Mouse (Mus musculus): Measurements from ENCODE around the gene Slc2a3. TPM values are rescaled to one million over a fixed set of nuclear protein-coding genes. Genes with fewer than 3 reads are reported as not detected.
A peak's percentile ranks its signal among the peaks of the same experiment; 100 is the strongest.
"Not testable (repeated sequence)": the region's sequence is repeated elsewhere in the genome, so short reads cannot be mapped to it uniquely, and the experiment has no call there.

Slc2a3 gene
- polyA plus RNA-seq, 1 experiment, result 291 TPM

- no peaks in the 10 kb centered on the region for H3K36me3 ChIP-seq (replicated peaks; ENCODE audit: low read length)
- H3K9me3 ChIP-seq, result no peaks in the 10 kb centered on the region
- TF ChIP-seq FLI1 (IDR thresholded peaks at IDR 0.05; ENCODE audit: low read length), result no peak
- peak; percentile 76; the same call in 2 of the 3 replicates for TF ChIP-seq GATA1 (IDR thresholded peaks at IDR 0.05; ENCODE audit: borderline replicate concordance, low read length)
- H3K4me3 ChIP-seq (replicated peaks), result peak overlapping the region; percentile 80
- H3K27me3 ChIP-seq (replicated peaks), result no peaks in the 10 kb centered on the region
- peaks cover 87% of the 10 kb centered on the region for H3K4me1 ChIP-seq
Measured at GRCm38 (mm10) chr6:122758732-122759131, 42.7 kb downstream of the Slc2a3 start.

GRCm38 (mm10) chr6:122755913-122756312 lies 45.5 kb downstream of the Slc2a3 start:
- Histone ChIP-seq H3K9me3 (no peaks in the 10 kb centered on the region), H3K4me3 (replicated peaks) (no peak overlapping the region), H3K4me1 (peaks cover 62% of the 10 kb centered on the region), H3K36me3 (replicated peaks; ENCODE audit: low read length) (no peaks in the 10 kb centered on the region), H3K27me3 (replicated peaks) (no peaks in the 10 kb centered on the region)
- TF ChIP-seq FLI1 (IDR thresholded peaks at IDR 0.05; ENCODE audit: low read length) (no peak), GATA1 (IDR thresholded peaks at IDR 0.05; ENCODE audit: borderline replicate concordance, low read length) (no peak)

- TF ChIP-seq FLI1 (IDR thresholded peaks at IDR 0.05; ENCODE audit: low read length) (no peak), GATA1 (IDR thresholded peaks at IDR 0.05; ENCODE audit: borderline replicate concordance, low read length) (no peak)
- no peaks in the 10 kb centered on the region for H3K9me3 ChIP-seq
- H3K4me3 ChIP-seq (replicated peaks), result no peak overlapping the region
- H3K27me3 ChIP-seq (replicated peaks), result no peaks in the 10 kb centered on the region
- no peaks in the 10 kb centered on the region for H3K36me3 ChIP-seq (replicated peaks; ENCODE audit: low read length)
- peaks cover 35% of the 10 kb centered on the region for H3K4me1 ChIP-seq
Measured at GRCm38 (mm10) chr6:122750579-122750978, 50.9 kb downstream of the Slc2a3 start.

GRCm38 (mm10) chr6:122744505-122745249 lies 56.8 kb downstream of the Slc2a3 start:
- TF ChIP-seq FLI1 (IDR thresholded peaks at IDR 0.05; ENCODE audit: low read length), result no peak
- no peak for TF ChIP-seq GATA1 (IDR thresholded peaks at IDR 0.05; ENCODE audit: borderline replicate concordance, low read length)
- Histone ChIP-seq H3K4me3 (replicated peaks) (peak overlapping the region; percentile 74), H3K27me3 (replicated peaks) (no peaks in the 10 kb centered on the region), H3K36me3 (replicated peaks; ENCODE audit: low read length) (peaks cover 22% of the 10 kb centered on the region), H3K9me3 (no peaks in the 10 kb centered on the region), H3K4me1 (peaks cover 60% of the 10 kb centered on the region)

GRCm38 (mm10) chr6:122743353-122743752 lies 58.1 kb downstream of the Slc2a3 start:
- H3K4me1 ChIP-seq, result peaks cover 70% of the 10 kb centered on the region
- H3K36me3 ChIP-seq (replicated peaks; ENCODE audit: low read length), result peaks cover 34% of the 10 kb centered on the region
- H3K27me3 ChIP-seq (replicated peaks), result no peaks in the 10 kb centered on the region
- peak overlapping the region; percentile 92 for H3K4me3 ChIP-seq (replicated peaks)
- H3K9me3 ChIP-seq, result no peaks in the 10 kb centered on the region
- TF ChIP-seq GATA1 (IDR thresholded peaks at IDR 0.05; ENCODE audit: borderline replicate concordance, low read length) (no peak), FLI1 (IDR thresholded peaks at IDR 0.05; ENCODE audit: low read length) (no peak)

GRCm38 (mm10) chr6:122742228-122742899 lies 59.1 kb downstream of the Slc2a3 start:
- Histone ChIP-seq H3K4me1 (peaks cover 73% of the 10 kb centered on the region), H3K9me3 (no peaks in the 10 kb centered on the region), H3K27me3 (replicated peaks) (no peaks in the 10 kb centered on the region), H3K36me3 (replicated peaks; ENCODE audit: low read length) (peaks cover 44% of the 10 kb centered on the region), H3K4me3 (replicated peaks) (peak overlapping the region; percentile 92)
- no peak for TF ChIP-seq FLI1 (IDR thresholded peaks at IDR 0.05; ENCODE audit: low read length)
- TF ChIP-seq GATA1 (IDR thresholded peaks at IDR 0.05; ENCODE audit: borderline replicate concordance, low read length), result no peak

- peaks cover 75% of the 10 kb centered on the region for H3K4me1 ChIP-seq
- no peaks in the 10 kb centered on the region for H3K9me3 ChIP-seq
- H3K36me3 ChIP-seq (replicated peaks; ENCODE audit: low read length), result peaks cover 51% of the 10 kb centered on the region
- H3K27me3 ChIP-seq (replicated peaks), result no peaks in the 10 kb centered on the region
- TF ChIP-seq GATA1 (IDR thresholded peaks at IDR 0.05; ENCODE audit: borderline replicate concordance, low read length), result no peak
- TF ChIP-seq FLI1 (IDR thresholded peaks at IDR 0.05; ENCODE audit: low read length), result no peak
- peak overlapping the region; percentile 92 for H3K4me3 ChIP-seq (replicated peaks)
Measured at GRCm38 (mm10) chr6:122741460-122742227, 59.8 kb downstream of the Slc2a3 start.

- Histone ChIP-seq H3K9me3 (no peaks in the 10 kb centered on the region), H3K36me3 (replicated peaks; ENCODE audit: low read length) (peaks cover 68% of the 10 kb centered on the region), H3K4me3 (replicated peaks) (peak overlapping the region; percentile 92), H3K4me1 (peaks cover 76% of the 10 kb centered on the region), H3K27me3 (replicated peaks) (no peaks in the 10 kb centered on the region)
- TF ChIP-seq GATA1 (IDR thresholded peaks at IDR 0.05; ENCODE audit: borderline replicate concordance, low read length) (no peak), FLI1 (IDR thresholded peaks at IDR 0.05; ENCODE audit: low read length) (no peak)
Measured at GRCm38 (mm10) chr6:122739952-122740351, 61.5 kb downstream of the Slc2a3 start.

GRCm38 (mm10) chr6:122719942-122720341 lies 81.5 kb downstream of the Slc2a3 start:
- TF ChIP-seq GATA1 (IDR thresholded peaks at IDR 0.05; ENCODE audit: borderline replicate concordance, low read length) (no peak), FLI1 (IDR thresholded peaks at IDR 0.05; ENCODE audit: low read length) (no peak)
- Histone ChIP-seq H3K4me3 (replicated peaks) (no peak overlapping the region), H3K9me3 (no peaks in the 10 kb centered on the region), H3K4me1 (peaks cover 6% of the 10 kb centered on the region; the same call in 1 of the 2 replicates), H3K27me3 (replicated peaks) (peaks cover 10% of the 10 kb centered on the region), H3K36me3 (replicated peaks; ENCODE audit: low read length) (no peaks in the 10 kb centered on the region)

- not testable (repeated sequence) for H3K9me3 ChIP-seq; H3K4me3 ChIP-seq (replicated peaks); H3K27me3 ChIP-seq (replicated peaks); H3K36me3 ChIP-seq (replicated peaks; ENCODE audit: low read length); H3K4me1 ChIP-seq
Measured at GRCm38 (mm10) chr6:122718224-122718623, 83.2 kb downstream of the Slc2a3 start.

Data from megakaryocyte, embryonic 14.5 days (primary cell).